In genomic region chr11:104195791-104196190, GRCm38 (mm10) we compare ENCODE assay signal across 9 mouse cellular contexts. TPM values are rescaled to one million over a fixed set of nuclear protein-coding genes. Genes with fewer than 3 reads are reported as not detected.
A peak's percentile ranks its signal among the peaks of the same experiment; 100 is the strongest.
DNase-seq lines count a peak whose midpoint lies in the region; ATAC-seq and TF ChIP-seq lines count a peak whose summit lies in the region.
"Had no signal": no experiment of that assay in that cellular context is flagged by ENCODE, and none has a peak within 500 bp of the region (broad histone marks: within the 10 kb centered on the region; RNA-seq: fewer than 3 reads in every experiment).

No protein-coding gene starts in this region.

- H3K4me2 ChIP-seq in kidney, embryonic 14.5 days (replicated peaks; ENCODE audit: low read depth, low read length): no peak overlapping the region
- H3K4me2 ChIP-seq in limb, embryonic 14.5 days (replicated peaks; ENCODE audit: low read depth, low read length, severe bottlenecking): no peak overlapping the region

- no peaks in the 10 kb centered on the region for H3K36me3 ChIP-seq in kidney, embryonic 14.5 days (ENCODE audit: control insufficient read depth, insufficient read depth, low read length)
- no peaks in the 10 kb centered on the region for H3K36me3 ChIP-seq in limb, embryonic 14.5 days (ENCODE audit: control insufficient read depth, insufficient read depth, low read length)
- H3K36me3 ChIP-seq in testis, adult 2 months (ENCODE audit: control insufficient read depth, insufficient read depth, low read length): no peaks in the 10 kb centered on the region

- DNase-seq in A20 (ENCODE audit: low read depth, low spot score): peak; percentile 82
- DNase-seq in adrenal gland, adult (ENCODE audit: inconsistent age in 2 of 2, low spot score in 1 of 2): peak; percentile 66 to 95
- DNase-seq in gastrocnemius, postnatal 14 days: peak; percentile 57
- DNase-seq in limb, embryonic 14.5 days (ENCODE audit: low spot score): peak; percentile 73
- DNase-seq in neural tube, embryonic 10.5 days (ENCODE audit: extremely low spot score, low spot score): peak; percentile 87

- no peak overlapping the region for H3K27ac ChIP-seq in cortical plate, adult 2 months (ENCODE audit: insufficient read depth, low read length)
- H3K27ac ChIP-seq in kidney, embryonic 14.5 days (ENCODE audit: low read depth, low read length): no peak overlapping the region
- H3K27ac ChIP-seq in limb, embryonic 14.5 days (replicated peaks; ENCODE audit: low read depth, low read length): no peak overlapping the region
- no peak overlapping the region for H3K27ac ChIP-seq in testis, adult 2 months (ENCODE audit: control insufficient read depth, insufficient read depth, low read depth, low read length)

- peak; percentile 100 for TF ChIP-seq CTCF in cortical plate, adult 2 months (IDR thresholded peaks at IDR 0.05; ENCODE audit: extremely low read depth, insufficient read depth, low read length)
- TF ChIP-seq CTCF in testis, adult 2 months (IDR thresholded peaks at IDR 0.05; ENCODE audit: control insufficient read depth, insufficient read depth, insufficient replicate concordance, low read depth, low read length): peak; percentile 66; the same call in 1 of the 2 replicates

- no peak overlapping the region for H3K9ac ChIP-seq in kidney, embryonic 14.5 days (ENCODE audit: low read depth, low read length)
- no peak overlapping the region for H3K9ac ChIP-seq in limb, embryonic 14.5 days (ENCODE audit: low read depth, low read length, severe bottlenecking)

- peak; percentile 60; the same call in 1 of the 2 replicates for ATAC-seq in kidney, embryonic 14.5 days (ENCODE audit: low FRiP score, low TSS enrichment)
- ATAC-seq in limb, embryonic 14.5 days (ENCODE audit: low FRiP score, low read depth): 0 out of 2 replicates have a peak, but pooled peaks have one; percentile 53

- H3K9me3 ChIP-seq in kidney, embryonic 14.5 days (ENCODE audit: control insufficient read depth, low read length): no peaks in the 10 kb centered on the region
- H3K9me3 ChIP-seq in limb, embryonic 14.5 days (ENCODE audit: control insufficient read depth, low read length): no peaks in the 10 kb centered on the region

- TF ChIP-seq POLR2A in cortical plate, adult 2 months (IDR thresholded peaks at IDR 0.05; ENCODE audit: extremely low read depth, insufficient read depth, low read length): no peak
- peak; percentile 26; the same call in 1 of the 2 replicates for TF ChIP-seq POLR2A in limb, embryonic 14.5 days (IDR thresholded peaks at IDR 0.05; ENCODE audit: borderline replicate concordance, extremely low read depth, insufficient read depth, insufficient read length)
- TF ChIP-seq POLR2A in testis, adult 2 months (IDR thresholded peaks at IDR 0.05; ENCODE audit: control insufficient read depth, low read depth, low read length): no peak

- WGBS in kidney, embryonic 14.5 days: 7% methylated on average over 9 of the region's 9 CpGs
- WGBS in limb, embryonic 14.5 days: 12% methylated on average over 9 of the region's 9 CpGs

- H3K27me3 ChIP-seq in kidney, embryonic 14.5 days (ENCODE audit: control insufficient read depth, insufficient read depth, low read length): peaks cover 3% of the 10 kb centered on the region; the same call in 1 of the 2 replicates
- no peaks in the 10 kb centered on the region for H3K27me3 ChIP-seq in limb, embryonic 14.5 days (ENCODE audit: control insufficient read depth, insufficient read depth, low read length)
- no peaks in the 10 kb centered on the region for H3K27me3 ChIP-seq in testis, adult 2 months (ENCODE audit: control insufficient read depth, insufficient read depth, low read length)

- H3K4me3 ChIP-seq in cortical plate, adult 2 months (ENCODE audit: insufficient read depth, low read length): no peak overlapping the region
- no peak overlapping the region for H3K4me3 ChIP-seq in kidney, embryonic 14.5 days (ENCODE audit: low read length)
- H3K4me3 ChIP-seq in limb, embryonic 14.5 days (replicated peaks; ENCODE audit: low read length): no peak overlapping the region
- peak overlapping the region; percentile 5 for H3K4me3 ChIP-seq in testis, adult 2 months (ENCODE audit: control insufficient read depth, low read depth, low read length)

- intact Hi-C loops in gastrocnemius, postnatal 14 days (cut with DNase I; ENCODE audit: low total_unique reads): no loop called here

- no peaks in the 10 kb centered on the region for H3K4me1 ChIP-seq in cortical plate, adult 2 months (ENCODE audit: control insufficient read depth, insufficient read depth, low read length)
- H3K4me1 ChIP-seq in kidney, embryonic 14.5 days (ENCODE audit: control insufficient read depth, insufficient read depth, low read length): no peaks in the 10 kb centered on the region
- no peaks in the 10 kb centered on the region for H3K4me1 ChIP-seq in limb, embryonic 14.5 days (ENCODE audit: control insufficient read depth, insufficient read depth, low read length)
- no peaks in the 10 kb centered on the region for H3K4me1 ChIP-seq in testis, adult 2 months (ENCODE audit: control insufficient read depth, insufficient read depth, low read length)

RNA-seq across cellular contexts. Expression of gene Sppl2c, which starts 9.7 kb away (rescaled TPM):
- not detected in 2 replicates for polyA plus RNA-seq in cortical plate, adult 2 months (2012; rRNA removed)
- not detected for total RNA-seq in gastrocnemius, postnatal 14 days (2021)
- not detected in 2 replicates for polyA plus RNA-seq in kidney, embryonic 14.5 days (2014; fragmentation: Nextera tagmentation; extraction: Ambion mirVana)
- polyA plus RNA-seq in limb, embryonic 14.5 days (2012; rRNA removed): not detected in 2 replicates
- polyA plus RNA-seq in limb, embryonic 14.5 days (2014; fragmentation: Nextera tagmentation; extraction: Ambion mirVana): not detected in 2 replicates
- 747 and 763 TPM in 2 replicates for polyA plus RNA-seq in testis, adult 2 months (2012; rRNA removed)
- polyA plus RNA-seq: heart, embryonic 16.5 days had no signal

RNA-seq across cellular contexts. Expression of gene Mapt, which starts 35.4 kb away (rescaled TPM):
- 270 and 278 TPM in 2 replicates for polyA plus RNA-seq in cortical plate, adult 2 months (2012; rRNA removed)
- total RNA-seq in gastrocnemius, postnatal 14 days (2021): 10 to 100 TPM; 46.1 to 56.3 TPM
- 4.7 and 5.0 TPM in 2 replicates for polyA plus RNA-seq in kidney, embryonic 14.5 days (2014; fragmentation: Nextera tagmentation; extraction: Ambion mirVana)
- 2.2 and 2.6 TPM in 2 replicates for polyA plus RNA-seq in limb, embryonic 14.5 days (2012; rRNA removed)
- 1.8 and 2.2 TPM in 2 replicates for polyA plus RNA-seq in limb, embryonic 14.5 days (2014; fragmentation: Nextera tagmentation; extraction: Ambion mirVana)
- polyA plus RNA-seq in testis, adult 2 months (2012; rRNA removed): 0.94 and 1.2 TPM in 2 replicates

Comparison
In these comparisons a context has a peak if more than half of its experiments do, and no peak if none do; other contexts are left out.
1. RNA of gene Sppl2c, which starts 9.7 kb away (polyA plus RNA-seq): 747 to 763 TPM in testis, adult 2 months; not detected in cortical plate, adult 2 months, not detected in kidney, embryonic 14.5 days and not detected in limb, embryonic 14.5 days; every median in the first group is over 100 times any median in the second.
2. RNA of gene Mapt, which starts 35.4 kb away (polyA plus RNA-seq): 270 to 278 TPM in cortical plate, adult 2 months; 4.7 to 5.0 TPM in kidney, embryonic 14.5 days, 1.8 to 2.6 TPM in limb, embryonic 14.5 days and 0.94 to 1.2 TPM in testis, adult 2 months; every median in the first group is over 10 times any median in the second.
3. Peak in every context shown above with its lines, with median percentiles within 50 percentile points of each other: DNase-seq.